Mouse (Mus musculus) MEL (cell line): ENCODE measurements at regions not wholly inside any gene's neighbourhood (a gene's known extent, or its start where the extent isn't known, plus 50 kb on each side); places are given as distances from the start of the nearest gene placed in this dataset.

ENCODE experiments used
- DNase-seq: peaks from one replicate; pipeline ENCODE4 v3.0.0; 2011; ENCODE audit warnings: low read depth, low spot score
- H3K27ac ChIP-seq: 2 replicates; pipeline ENCODE4 v1.5.1; 2012; ENCODE audit warnings: low read depth, mild to moderate bottlenecking, control low read depth, low read length, moderate library complexity; ENCODE audit not compliant: control insufficient read depth
- H3K27me3 ChIP-seq, 2 experiments: fragments of 150-350 bp in 1 of 2; sonication (generic) in 1 of 2; 2 replicates each; pipeline ENCODE4 v1.6.1; 2012; ENCODE audit warnings: low read length in 2 of 2, mild to moderate bottlenecking in 2 of 2, improper control_type of control experiment in 1 of 2, moderate library complexity in 1 of 2; ENCODE audit not compliant: insufficient read depth in 2 of 2, control insufficient read depth in 1 of 2
- H3K36me3 ChIP-seq, 2 experiments: 2 replicates each; pipeline ENCODE4 v1.6.1; 2012 to 2014; ENCODE audit warnings: low read length in 2 of 2, improper control_type of control experiment in 1 of 2, inconsistent platforms in 1 of 2, mild to moderate bottlenecking in 1 of 2; ENCODE audit not compliant: insufficient read depth in 2 of 2, control insufficient read depth in 1 of 2
- H3K4me1 ChIP-seq, 2 experiments: fragments of 150-350 bp in 1 of 2; sonication (generic) in 1 of 2; 2 replicates each; pipeline ENCODE4 v1.6.1; 2012; ENCODE audit warnings: low read length in 2 of 2, improper control_type of control experiment in 1 of 2, mild to moderate bottlenecking in 1 of 2; ENCODE audit not compliant: insufficient read depth in 2 of 2, control insufficient read depth in 1 of 2
- H3K4me3 ChIP-seq, 2 experiments: fragments of 150-350 bp in 1 of 2; sonication (generic) in 1 of 2; 2 replicates each; pipeline ENCODE4 v1.5.1; 2012; ENCODE audit warnings: low read depth in 2 of 2, low read length in 2 of 2, mild to moderate bottlenecking in 2 of 2, moderate library complexity in 2 of 2, control low read depth in 1 of 2, improper control_type of control experiment in 1 of 2; ENCODE audit not compliant: control insufficient read depth in 1 of 2, insufficient read depth in 1 of 2
- H3K79me2 ChIP-seq: 2 replicates; pipeline ENCODE4 v1.6.1; 2012; ENCODE audit warnings: mild to moderate bottlenecking, low read length, moderate library complexity; ENCODE audit not compliant: control insufficient read depth, poor library complexity, insufficient read depth
- H3K9ac ChIP-seq: 2 replicates; pipeline ENCODE4 v1.6.1; 2012; ENCODE audit warnings: low read depth, mild to moderate bottlenecking, control low read depth, low read length, moderate library complexity; ENCODE audit not compliant: control insufficient read depth, poor library complexity, severe bottlenecking
- H3K9me3 ChIP-seq: fragments of 150-350 bp; sonication (generic); replicated peaks from 2 replicates; pipeline ENCODE4 v1.6.1; 2012; ENCODE audit warnings: mild to moderate bottlenecking, low read length, improper control_type of control experiment, moderate library complexity; ENCODE audit not compliant: insufficient read depth
- BHLHE40 ChIP-seq: IDR thresholded peaks from 2 replicates; pipeline ENCODE4 v1.6.1; 2012; ENCODE audit warnings: low read depth, mild to moderate bottlenecking, inconsistent platforms, low read length, improper control_type of control experiment, borderline replicate concordance
- CHD1 ChIP-seq: IDR thresholded peaks from 2 replicates; pipeline ENCODE4 v1.6.1; 2012; ENCODE audit warnings: low read depth, mild to moderate bottlenecking, inconsistent platforms, low read length, improper control_type of control experiment
- CHD2 ChIP-seq: IDR thresholded peaks from 2 replicates; pipeline ENCODE4 v1.6.1; 2011; ENCODE audit warnings: low read length, improper control_type of control experiment
- ELF1 ChIP-seq: IDR thresholded peaks from 2 replicates; pipeline ENCODE4 v1.6.1; 2014; ENCODE audit warnings: low read depth, mild to moderate bottlenecking, inconsistent platforms, low read length, improper control_type of control experiment, moderate library complexity
- ETS1 ChIP-seq: IDR thresholded peaks from 2 replicates; pipeline ENCODE4 v1.6.1; 2012; ENCODE audit warnings: low read depth, mild to moderate bottlenecking, inconsistent platforms, low read length, improper control_type of control experiment, moderate library complexity
- HCFC1 ChIP-seq: IDR thresholded peaks from 2 replicates; pipeline ENCODE4 v1.6.1; 2012; ENCODE audit warnings: low read depth, mild to moderate bottlenecking, inconsistent platforms, low read length, improper control_type of control experiment, moderate library complexity
- JUND ChIP-seq: IDR thresholded peaks from 2 replicates; pipeline ENCODE4 v1.6.1; 2011; ENCODE audit warnings: low read depth, mild to moderate bottlenecking, improper control_type of control experiment, low read length
- KAT2A ChIP-seq: conservative IDR thresholded peaks from 2 replicates; pipeline ENCODE4 v1.6.1; 2012; ENCODE audit warnings: low read depth, low read length, improper control_type of control experiment, inconsistent platforms
- MAZ ChIP-seq: IDR thresholded peaks from 2 replicates; pipeline ENCODE4 v1.6.1; 2012; ENCODE audit warnings: low read depth, mild to moderate bottlenecking, inconsistent platforms, low read length, improper control_type of control experiment
- MXI1 ChIP-seq: IDR thresholded peaks from 2 replicates; pipeline ENCODE4 v1.6.1; 2011; ENCODE audit warnings: mild to moderate bottlenecking, low read depth, low read length, improper control_type of control experiment
- MYB ChIP-seq: IDR thresholded peaks from 2 replicates; pipeline ENCODE4 v1.6.1; 2011; ENCODE audit warnings: mild to moderate bottlenecking, low read depth, low read length, improper control_type of control experiment
- MYC ChIP-seq: IDR thresholded peaks from 2 replicates; pipeline ENCODE4 v1.6.1; 2011; ENCODE audit warnings: low read depth, mild to moderate bottlenecking, low read length, improper control_type of control experiment, moderate library complexity
- NELFE ChIP-seq: IDR thresholded peaks from 2 replicates; pipeline ENCODE4 v1.6.1; 2011; ENCODE audit warnings: low read depth, low read length, improper control_type of control experiment
- NRF1 ChIP-seq: IDR thresholded peaks from 2 replicates; pipeline ENCODE4 v1.6.1; 2014; ENCODE audit warnings: low read depth, mild to moderate bottlenecking, inconsistent platforms, low read length, improper control_type of control experiment, moderate library complexity; ENCODE audit not compliant: poor library complexity, insufficient read depth, severe bottlenecking
- POLR2A ChIP-seq, 2 experiments: IDR thresholded peaks; 2 replicates each; pipeline ENCODE4 v1.6.1; 2011 to 2012; ENCODE audit warnings: low read length in 2 of 2, mild to moderate bottlenecking in 2 of 2, control low read depth in 1 of 2, improper control_type of control experiment in 1 of 2, low read depth in 1 of 2, moderate library complexity in 1 of 2; ENCODE audit not compliant: control insufficient read depth in 1 of 2, insufficient read depth in 1 of 2, poor library complexity in 1 of 2
- POLR2AphosphoS2 ChIP-seq: IDR thresholded peaks from 2 replicates; pipeline ENCODE4 v1.6.1; 2011; ENCODE audit warnings: low read length, improper control_type of control experiment
- SIN3A ChIP-seq: IDR thresholded peaks from 2 replicates; pipeline ENCODE4 v1.6.1; 2012; ENCODE audit warnings: low read length, improper control_type of control experiment, inconsistent platforms
- SMC3 ChIP-seq: IDR thresholded peaks from 2 replicates; pipeline ENCODE4 v1.6.1; 2011; ENCODE audit warnings: low read depth, low read length, improper control_type of control experiment
- TCF12 ChIP-seq: IDR thresholded peaks from 2 replicates; pipeline ENCODE4 v1.6.1; 2014; ENCODE audit warnings: low read depth, mild to moderate bottlenecking, inconsistent platforms, low read length, improper control_type of control experiment, moderate library complexity
- UBTF ChIP-seq: IDR thresholded peaks from 2 replicates; pipeline ENCODE4 v1.6.1; 2012; ENCODE audit warnings: low read depth, mild to moderate bottlenecking, inconsistent platforms, low read length, improper control_type of control experiment, moderate library complexity, borderline replicate concordance; ENCODE audit not compliant: insufficient read depth
- USF1 ChIP-seq: IDR thresholded peaks from 2 replicates; pipeline ENCODE4 v1.6.1; 2014; ENCODE audit warnings: low read depth, mild to moderate bottlenecking, inconsistent platforms, low read length, improper control_type of control experiment, moderate library complexity
- USF2 ChIP-seq, 2 experiments: IDR thresholded peaks; 2 replicates each; pipeline ENCODE4 v1.6.1; 2011 to 2012; ENCODE audit warnings: improper control_type of control experiment in 2 of 2, low read length in 2 of 2, borderline replicate concordance in 1 of 2, inconsistent platforms in 1 of 2, low read depth in 1 of 2, mild to moderate bottlenecking in 1 of 2; ENCODE audit not compliant: insufficient read depth in 1 of 2
- ZC3H11A ChIP-seq: IDR thresholded peaks from 2 replicates; pipeline ENCODE4 v1.6.1; 2012; ENCODE audit warnings: low read depth, mild to moderate bottlenecking, inconsistent platforms, low read length, improper control_type of control experiment
- ZKSCAN1 ChIP-seq: IDR thresholded peaks from 2 replicates; pipeline ENCODE4 v1.6.1; 2012; ENCODE audit warnings: low read depth, mild to moderate bottlenecking, inconsistent platforms, low read length, improper control_type of control experiment, moderate library complexity
- ZMIZ1 ChIP-seq: IDR thresholded peaks from 2 replicates; pipeline ENCODE4 v1.6.1; 2012; ENCODE audit warnings: low read depth, mild to moderate bottlenecking, inconsistent platforms, low read length, improper control_type of control experiment, moderate library complexity
- ZNF384 ChIP-seq: IDR thresholded peaks from 2 replicates; pipeline ENCODE4 v1.6.1; 2012; ENCODE audit warnings: low read depth, mild to moderate bottlenecking, inconsistent platforms, low read length, improper control_type of control experiment

DNA sequence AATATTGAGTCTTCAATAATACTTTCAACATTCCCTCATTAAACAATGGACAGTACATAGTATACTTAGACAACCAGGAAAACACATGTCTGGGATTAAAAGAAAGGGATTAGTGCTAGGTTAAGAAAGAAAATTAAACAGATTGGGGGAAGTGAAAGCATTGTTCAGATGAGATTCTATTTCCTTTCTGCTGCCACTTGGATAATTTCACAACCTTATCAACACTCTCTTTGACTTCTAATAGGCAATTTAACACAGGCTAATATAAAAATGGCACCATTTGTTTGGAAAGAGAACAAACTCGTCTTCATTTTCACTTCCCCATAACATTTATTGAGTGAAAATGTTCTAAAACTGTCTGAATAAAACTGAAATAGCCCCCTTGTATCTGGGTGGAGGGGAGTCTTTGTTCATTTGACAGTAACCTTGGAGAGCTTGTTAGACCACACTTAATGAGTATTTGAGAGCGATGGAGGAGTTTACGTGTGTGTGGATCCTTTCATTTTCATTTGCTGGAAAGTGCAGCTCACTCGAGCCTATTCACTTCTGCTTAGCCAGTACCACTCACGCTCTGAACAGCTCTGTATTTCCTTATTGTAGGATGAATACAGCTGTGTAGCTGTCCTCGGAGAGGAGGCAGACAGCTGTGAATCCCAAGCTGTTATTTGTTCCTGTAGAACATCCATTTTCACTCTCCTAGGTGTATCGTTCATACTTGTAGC lies 366.7 kb downstream of the Kctd12 start:
- no peaks in the 10 kb centered on the region for H3K36me3 ChIP-seq
- DNase-seq: no peak
- no peak overlapping the region for H3K27ac ChIP-seq

DNA sequence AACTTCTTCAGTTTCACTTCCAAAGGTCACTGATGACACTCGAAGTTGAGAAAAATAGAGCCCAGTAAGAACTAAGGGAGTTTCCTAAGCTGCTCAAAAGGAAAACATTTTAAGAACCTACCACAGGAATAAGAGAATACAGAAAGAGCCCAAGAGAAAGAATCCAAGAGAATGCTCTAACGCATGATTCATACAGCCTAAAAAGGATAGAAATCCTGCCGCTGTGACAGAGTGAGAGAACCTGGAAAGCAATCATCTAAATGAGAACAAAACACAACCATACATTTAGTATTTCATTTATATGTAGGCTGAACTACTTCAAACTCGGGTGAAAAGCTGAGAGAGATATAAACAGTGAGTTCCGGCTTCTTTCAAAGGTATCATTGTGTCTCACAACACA lies 376.4 kb downstream of the Kctd12 start:
- Histone ChIP-seq H3K79me2 (no peaks in the 10 kb centered on the region), H3K9me3 (no peaks in the 10 kb centered on the region), H3K27me3 (no peaks in the 10 kb centered on the region), H3K27ac (no peak overlapping the region), H3K4me3 (no peak overlapping the region), H3K9ac (no peak overlapping the region), H3K36me3 (no peaks in the 10 kb centered on the region), H3K4me1 (no peaks in the 10 kb centered on the region)
- DNase-seq: no peak
- TF ChIP-seq MXI1: no peak
- TF ChIP-seq POLR2AphosphoS2: no peak
- TF ChIP-seq MAZ: no peak
- TF ChIP-seq ZKSCAN1: no peak
- no peak for TF ChIP-seq UBTF
- TF ChIP-seq JUND: no peak
- no peak for TF ChIP-seq USF2 (IDR thresholded peaks at IDR 0.05; ENCODE audit: borderline replicate concordance in 1 of 2, insufficient read depth in 1 of 2, low read depth in 1 of 2, low read length in 2 of 2)
- no peak for TF ChIP-seq HCFC1
- TF ChIP-seq ETS1: no peak
- no peak for TF ChIP-seq BHLHE40
- TF ChIP-seq MYB: no peak
- TF ChIP-seq POLR2A (IDR thresholded peaks at IDR 0.05; ENCODE audit: control insufficient read depth in 1 of 2, insufficient read depth in 1 of 2, low read depth in 1 of 2, low read length in 2 of 2, poor library complexity in 1 of 2): no peak
- no peak for TF ChIP-seq ELF1
- TF ChIP-seq NRF1: no peak
- no peak for TF ChIP-seq SIN3A
- TF ChIP-seq SMC3: no peak
- TF ChIP-seq ZNF384: no peak
- no peak for TF ChIP-seq NELFE
- no peak for TF ChIP-seq ZMIZ1
- no peak for TF ChIP-seq MYC

More for the DNA sequence above, 366.7 kb downstream of the Kctd12 start:
- no peaks in the 10 kb centered on the region for H3K9me3 ChIP-seq
- H3K27me3 ChIP-seq: no peaks in the 10 kb centered on the region
- TF ChIP-seq BHLHE40 (no peak), CHD1 (no peak), ZMIZ1 (no peak), SMC3 (no peak), ZC3H11A (no peak), SIN3A (no peak), KAT2A (no peak), USF1 (no peak), MYC (no peak), JUND (no peak), TCF12 (no peak), CHD2 (no peak)
- H3K79me2 ChIP-seq: no peaks in the 10 kb centered on the region
- H3K4me1 ChIP-seq: no peaks in the 10 kb centered on the region
- no peak overlapping the region for H3K9ac ChIP-seq
- no peak overlapping the region for H3K4me3 ChIP-seq
